ENCODE assay signal across 18 mouse cellular contexts in genomic region chr7:84710287-84710958, GRCm38 (mm10). TPM values are rescaled to one million over a fixed set of nuclear protein-coding genes. Genes with fewer than 3 reads are reported as not detected.
DNase-seq lines count a peak whose midpoint lies in the region; ATAC-seq and TF ChIP-seq lines count a peak whose summit lies in the region.
"Had no signal": no experiment of that assay in that cellular context is flagged by ENCODE, and none has a peak within 500 bp of the region (broad histone marks: within the 10 kb centered on the region; RNA-seq: fewer than 3 reads in every experiment).

No protein-coding gene starts in this region.

- TF ChIP-seq CTCF in liver, embryonic 14.5 days (IDR thresholded peaks at IDR 0.05; ENCODE audit: low read depth), result no peak
- TF ChIP-seq CTCF in kidney, adult 2 months (conservative IDR thresholded peaks at IDR 0.05; ENCODE audit: insufficient read depth, insufficient read length, low read depth, low read length), result no peak

- H3K4me1 ChIP-seq in liver, embryonic 14.5 days (replicated peaks; ENCODE audit: control insufficient read depth in 2 of 2, insufficient read depth in 2 of 2, low read length in 1 of 2), result peaks cover 15 to 19% of the 10 kb centered on the region in 2 experiments
- peaks cover 12% of the 10 kb centered on the region for H3K4me1 ChIP-seq in liver, embryonic 15.5 days (replicated peaks)
- H3K4me1 ChIP-seq in kidney, adult 2 months (ENCODE audit: control insufficient read depth, insufficient read depth, low read length), result no peaks in the 10 kb centered on the region
- H3K4me1 ChIP-seq: embryonic facial prominence, embryonic 12.5 days; forebrain, embryonic 12.5 days; heart, embryonic 12.5 days; hindbrain, embryonic 10.5 days had no signal

- H3K4me2 ChIP-seq in liver, embryonic 14.5 days (ENCODE audit: low read depth), result no peak overlapping the region
- H3K4me2 ChIP-seq in liver, embryonic 15.5 days, result no peak overlapping the region
- H3K4me2 ChIP-seq: embryonic facial prominence, embryonic 12.5 days; forebrain, embryonic 12.5 days; heart, embryonic 12.5 days; hindbrain, embryonic 14.5 days had no signal

- DNase-seq in liver, embryonic 14.5 days (ENCODE audit: low read depth in 3 of 3, low spot score in 3 of 3), result no peak
- no peak for DNase-seq in liver
- DNase-seq in testis, postnatal 10 days (ENCODE audit: low spot score), result no peak
- no peak for DNase-seq in kidney, adult 2 months
- DNase-seq: adrenal gland, adult 2 months; adrenal gland, postnatal 25 days; cerebellum, adult 2 months; cerebellum, postnatal 14 days; gastrocnemius, postnatal 14 days had no signal

- no peak overlapping the region for H3K9ac ChIP-seq in liver, embryonic 14.5 days (replicated peaks)
- no peak overlapping the region for H3K9ac ChIP-seq in liver, embryonic 15.5 days
- H3K9ac ChIP-seq: embryonic facial prominence, embryonic 12.5 days; forebrain, embryonic 12.5 days; heart, embryonic 12.5 days; hindbrain, embryonic 14.5 days had no signal

- peak; percentile 28; the same call in 1 of the 2 replicates for ATAC-seq in liver, embryonic 14.5 days (ENCODE audit: insufficient read depth)
- peak; percentile 63 for ATAC-seq in activated CD4-positive, CD25-positive, alpha-beta regulatory T cell, adult 4 months
- ATAC-seq in liver, embryonic 15.5 days (ENCODE audit: insufficient read depth), result no peak
- ATAC-seq: forebrain, embryonic 16.5 days; Patski had no signal

- no peaks in the 10 kb centered on the region for H3K36me3 ChIP-seq in liver, embryonic 14.5 days (replicated peaks; ENCODE audit: control insufficient read depth, insufficient read depth, low read depth)
- H3K36me3 ChIP-seq in liver, embryonic 15.5 days (replicated peaks), result no peaks in the 10 kb centered on the region
- H3K36me3 ChIP-seq in kidney, adult 2 months (ENCODE audit: control insufficient read depth, insufficient read depth, low read length), result no peaks in the 10 kb centered on the region
- H3K36me3 ChIP-seq: embryonic facial prominence, embryonic 12.5 days; forebrain, embryonic 12.5 days; heart, embryonic 12.5 days; hindbrain, embryonic 10.5 days had no signal

- H3K4me3 ChIP-seq in liver, embryonic 14.5 days (ENCODE audit: insufficient read depth in 1 of 2, low read depth in 2 of 2, low read length in 2 of 2), result no peak overlapping the region
- no peak overlapping the region for H3K4me3 ChIP-seq in liver, embryonic 15.5 days (replicated peaks)
- no peak overlapping the region for H3K4me3 ChIP-seq in kidney, adult 2 months (ENCODE audit: insufficient read depth, low read depth, low read length)
- H3K4me3 ChIP-seq: embryonic facial prominence, embryonic 12.5 days; forebrain, embryonic 12.5 days; heart, embryonic 12.5 days; hindbrain, embryonic 10.5 days had no signal

- TF ChIP-seq POLR2A in kidney, adult 2 months (IDR thresholded peaks at IDR 0.05; ENCODE audit: low read depth, low read length), result no peak

- H3K9me3 ChIP-seq in liver, embryonic 14.5 days (ENCODE audit: control insufficient read depth, low read length), result no peaks in the 10 kb centered on the region
- H3K9me3 ChIP-seq in liver, embryonic 15.5 days (replicated peaks), result no peaks in the 10 kb centered on the region
- H3K9me3 ChIP-seq: embryonic facial prominence, embryonic 12.5 days; forebrain, embryonic 12.5 days; heart, embryonic 12.5 days; hindbrain, embryonic 10.5 days had no signal

- TF ChIP-seq EP300 in liver, embryonic 14.5 days (IDR thresholded peaks at IDR 0.05; ENCODE audit: low read depth), result no peak

- no peaks in the 10 kb centered on the region for H3K27me3 ChIP-seq in liver, embryonic 14.5 days (ENCODE audit: control insufficient read depth, insufficient read depth, low read length)
- H3K27me3 ChIP-seq in liver, embryonic 15.5 days, result no peaks in the 10 kb centered on the region
- no peaks in the 10 kb centered on the region for H3K27me3 ChIP-seq in kidney, adult 2 months (replicated peaks; ENCODE audit: control insufficient read depth, insufficient read depth, low read length)
- H3K27me3 ChIP-seq: embryonic facial prominence, embryonic 12.5 days; forebrain, embryonic 12.5 days; heart, embryonic 12.5 days; Patski had no signal

- no peak overlapping the region; the same call in 1 of the 2 replicates for H3K27ac ChIP-seq in liver, embryonic 14.5 days
- H3K27ac ChIP-seq in liver, embryonic 15.5 days (replicated peaks), result 0 out of 2 replicates have a peak overlapping the region, but pooled peaks have one; percentile 14
- H3K27ac ChIP-seq in kidney, adult 2 months (ENCODE audit: insufficient read depth, low read depth, low read length), result no peak overlapping the region
- H3K27ac ChIP-seq: embryonic facial prominence, embryonic 12.5 days; forebrain, embryonic 12.5 days; hindbrain, embryonic 10.5 days; hindbrain, embryonic 14.5 days had no signal

RNA-seq across cellular contexts. Expression of gene Zfand6, which starts 20.7 kb away (rescaled TPM):
- polyA plus RNA-seq in liver, embryonic 14.5 days (2012; rRNA removed), result 46.6 and 75.5 TPM in 2 replicates
- polyA plus RNA-seq in liver, embryonic 14.5 days (2014; fragmentation: Nextera tagmentation; extraction: Ambion mirVana), result 125 and 137 TPM in 2 replicates
- 100 to 1,000 TPM; 161 to 172 TPM for polyA plus RNA-seq in activated CD4-positive, CD25-positive, alpha-beta regulatory T cell, adult 4 months (2017; shearing (Covaris generic))
- polyA plus RNA-seq in liver, embryonic 15.5 days (2015; fragmentation: Nextera tagmentation; extraction: Ambion mirVana), result 145 and 154 TPM in 2 replicates
- 62.5 and 237 TPM in 2 replicates for polyA plus RNA-seq in kidney, adult 2 months (2012; rRNA removed)
